Mouse (Mus musculus) midbrain, embryonic 10.5 days (tissue): ENCODE data around the gene Klc4. TPM values are rescaled to one million over a fixed set of nuclear protein-coding genes. Genes with fewer than 3 reads are reported as not detected.
A peak's percentile ranks its signal among the peaks of the same experiment; 100 is the strongest.

Experiments
- DNase-seq: peaks from one replicate; pipeline ENCODE4 v3.0.0-alpha.2; 2017; ENCODE audit warnings: low spot score
- H3K27ac ChIP-seq: fragments of 300-500 bp; sonication (generic); replicated peaks from 2 replicates; pipeline ENCODE4 v1.5.1; 2016; ENCODE audit warnings: mild to moderate bottlenecking
- H3K27me3 ChIP-seq: fragments of 300-500 bp; sonication (generic); 2 replicates; pipeline ENCODE4 v1.6.1; 2016; ENCODE audit warnings: low read depth, mild to moderate bottlenecking; ENCODE audit not compliant: poor library complexity, severe bottlenecking
- H3K36me3 ChIP-seq: fragments of 300-500 bp; sonication (generic); 2 replicates; pipeline ENCODE4 v1.6.1; 2016; ENCODE audit warnings: mild to moderate bottlenecking, moderate library complexity
- H3K4me1 ChIP-seq: fragments of 300-500 bp; sonication (generic); 2 replicates; pipeline ENCODE4 v1.6.1; 2016
- H3K4me3 ChIP-seq: fragments of 300-500 bp; sonication (generic); 2 replicates; pipeline ENCODE4 v1.5.1; 2016; ENCODE audit warnings: mild to moderate bottlenecking, moderate library complexity
- H3K9me3 ChIP-seq: fragments of 300-500 bp; sonication (generic); replicated peaks from 2 replicates; pipeline ENCODE4 v1.6.1; 2016; ENCODE audit warnings: mild to moderate bottlenecking
- WGBS: fragments of 180-500 bp; shearing (Covaris S2); methylation state at CpG from one replicate; pipeline ENCODE4 v1.1.7; 2016; 5-methylcytosine and 5-hydroxymethylcytosine counted together
- polyA plus RNA-seq: library from polyadenylated mRNA; unstranded; fragments of >200 nt; fragmentation: Nextera tagmentation; extraction: Ambion mirVana; gene quantifications from 2 replicates; pipeline ENCODE4 v1.2.1, GENCODE M21; 2016

The Klc4 gene
- polyA plus RNA-seq, 1 experiment from 2014 or later = 33.0 TPM

DNA sequence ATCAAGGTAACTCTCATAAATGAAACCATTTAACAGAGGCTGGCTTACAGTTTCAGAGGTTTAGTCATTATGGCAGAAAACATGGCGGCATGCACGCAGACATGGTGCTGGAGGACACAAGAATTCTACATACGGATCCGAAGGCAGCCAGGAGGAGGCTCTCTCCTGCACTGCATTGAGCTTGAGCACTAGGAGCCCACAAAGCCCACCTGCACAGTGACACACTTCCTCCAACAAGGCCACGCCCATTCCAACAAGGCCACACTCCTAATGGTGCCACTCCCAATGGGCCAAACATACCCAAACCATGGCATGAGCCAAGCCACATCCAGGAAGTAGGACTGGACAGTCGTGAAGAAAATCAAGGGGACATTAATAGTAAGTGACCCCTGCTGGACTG lies 34.5 kb downstream of the Klc4 start:
- Histone ChIP-seq H3K4me1 (peaks cover 28% of the 10 kb centered on the region), H3K27me3 (no peaks in the 10 kb centered on the region), H3K4me3 (no peak overlapping the region), H3K9me3 (no peaks in the 10 kb centered on the region), H3K36me3 (peaks cover 16% of the 10 kb centered on the region), H3K27ac (no peak overlapping the region)
- WGBS = 94% methylated on average over 6 of the region's 6 CpGs
- no peak for DNase-seq

DNA sequence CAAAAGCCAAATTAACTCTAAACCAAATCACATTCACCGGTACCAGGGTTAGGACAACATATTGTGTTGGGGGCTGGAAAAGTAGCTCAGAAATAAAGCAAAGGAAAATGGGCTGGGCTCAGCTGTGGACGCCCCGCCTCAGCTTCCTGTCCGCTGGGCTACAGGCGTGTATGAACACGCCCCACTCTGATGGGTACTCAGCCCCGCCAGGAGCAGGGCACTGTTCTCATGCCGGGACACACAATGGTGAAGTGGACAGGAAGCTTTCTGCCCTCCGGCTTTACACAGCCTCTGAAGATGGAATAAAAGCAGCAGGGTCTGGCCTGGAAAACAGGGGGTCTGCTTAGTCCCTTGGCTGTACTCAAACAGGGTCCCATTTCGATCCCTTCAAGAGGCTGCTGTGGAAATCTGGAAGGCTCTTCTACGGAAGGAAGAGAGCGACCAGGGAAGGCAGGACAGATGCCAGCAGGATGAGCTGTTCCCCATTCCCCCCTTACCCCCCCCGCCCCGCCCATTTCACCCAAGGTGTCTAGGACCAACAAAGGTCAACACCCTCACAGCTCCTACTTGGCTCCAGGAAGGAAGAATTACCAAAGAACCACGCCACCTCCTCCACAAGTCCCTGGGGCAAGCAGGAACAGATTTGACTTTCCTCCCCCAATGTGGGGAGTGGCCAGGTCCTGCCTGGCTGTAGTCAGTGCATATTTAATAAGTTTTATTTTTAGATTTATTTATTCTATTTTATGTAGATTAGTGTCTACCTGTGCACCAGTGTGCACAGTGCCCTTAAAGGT lies 35.9 kb downstream of the Klc4 start:
- Histone ChIP-seq H3K4me1 (peaks cover 37% of the 10 kb centered on the region), H3K4me3 (no peak overlapping the region), H3K27ac (0 out of 2 replicates have a peak overlapping the region, but pooled peaks have one; percentile 23), H3K27me3 (no peaks in the 10 kb centered on the region), H3K36me3 (peaks cover 16% of the 10 kb centered on the region), H3K9me3 (no peaks in the 10 kb centered on the region)
- no peak for DNase-seq
- WGBS = 80% methylated on average over 15 of the region's 15 CpGs

DNA sequence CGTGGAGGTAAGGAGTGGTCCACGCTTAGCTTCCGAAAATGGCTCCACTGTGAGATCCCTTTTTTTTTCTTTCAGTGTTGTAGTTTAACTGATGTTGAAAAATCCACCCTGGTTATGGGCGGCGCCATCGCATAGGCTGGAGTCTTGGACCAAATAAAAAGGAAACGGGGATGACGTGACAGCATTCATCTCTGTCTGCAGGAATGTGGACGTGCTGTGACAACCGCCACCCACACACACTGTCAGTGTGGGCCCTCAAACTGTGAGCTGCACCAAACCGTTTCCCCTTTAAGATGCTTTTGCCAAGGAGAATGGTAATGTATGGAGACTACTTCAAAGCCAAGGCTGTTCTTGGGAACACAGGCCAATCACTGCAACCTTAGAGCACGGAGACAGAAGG lies 39.8 kb downstream of the Klc4 start:
- no peaks in the 10 kb centered on the region for H3K9me3 ChIP-seq
- no peak for DNase-seq
- H3K27me3 ChIP-seq = no peaks in the 10 kb centered on the region
- peaks cover 31% of the 10 kb centered on the region for H3K4me1 ChIP-seq
- no peak overlapping the region for H3K4me3 ChIP-seq
- whole genome bisulfite sequencing = 88% methylated on average over 12 of the region's 12 CpGs
- H3K27ac ChIP-seq = no peak overlapping the region
- H3K36me3 ChIP-seq = peaks cover 10% of the 10 kb centered on the region

DNA sequence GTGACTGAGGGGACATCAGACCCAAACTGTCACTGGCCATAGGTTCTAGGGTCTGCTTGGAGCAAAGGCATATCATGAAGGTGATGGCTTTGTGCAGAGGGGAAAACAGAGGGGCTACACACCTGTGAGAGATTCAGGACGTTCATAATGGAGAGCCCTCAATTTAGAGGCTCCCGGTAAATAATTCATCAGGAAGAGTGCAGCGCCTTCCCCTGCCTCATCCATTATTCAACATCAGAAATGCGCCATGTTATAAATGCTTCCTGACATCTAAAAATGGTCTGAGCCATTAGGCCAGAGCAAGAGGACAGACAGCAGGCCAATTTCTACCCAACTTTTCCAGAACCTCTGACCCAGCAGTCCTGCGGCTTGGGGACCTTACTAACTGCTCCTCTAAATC lies 40.7 kb downstream of the Klc4 start:
- DNase-seq = no peak
- 88% methylated on average over 5 of the region's 5 CpGs for WGBS
- Histone ChIP-seq H3K27ac (peak overlapping the region; percentile 30; the same call in 1 of the 2 replicates), H3K4me1 (peaks cover 29% of the 10 kb centered on the region), H3K4me3 (no peak overlapping the region), H3K9me3 (no peaks in the 10 kb centered on the region), H3K36me3 (peaks cover 5% of the 10 kb centered on the region), H3K27me3 (no peaks in the 10 kb centered on the region)

DNA sequence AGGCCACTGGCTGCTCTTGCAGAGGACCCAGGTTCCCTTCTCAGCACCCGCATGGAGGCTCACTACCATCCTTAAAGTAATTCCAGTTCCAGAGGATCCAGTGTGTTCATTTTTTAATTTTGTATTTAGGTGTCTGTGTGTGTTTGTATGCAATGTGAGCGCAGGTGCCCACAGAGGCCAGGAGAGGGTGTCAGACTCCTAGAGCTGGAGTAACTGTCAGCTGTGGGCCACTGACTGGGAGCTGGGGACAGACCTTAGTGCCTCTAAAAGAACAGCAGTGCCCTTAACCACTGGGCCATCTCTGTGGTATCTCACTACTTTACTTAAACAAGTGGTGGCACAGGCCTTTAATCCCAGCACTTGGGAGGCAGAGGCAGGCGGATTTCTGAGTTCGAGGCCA lies 42.6 kb downstream of the Klc4 start:
- Histone ChIP-seq H3K4me3 (no peak overlapping the region), H3K4me1 (peaks cover 28% of the 10 kb centered on the region), H3K9me3 (no peaks in the 10 kb centered on the region), H3K36me3 (peaks cover 6% of the 10 kb centered on the region), H3K27me3 (no peaks in the 10 kb centered on the region), H3K27ac (no peak overlapping the region)
- WGBS = 100% methylated on average over 4 of the region's 4 CpGs
- DNase-seq = no peak

DNA sequence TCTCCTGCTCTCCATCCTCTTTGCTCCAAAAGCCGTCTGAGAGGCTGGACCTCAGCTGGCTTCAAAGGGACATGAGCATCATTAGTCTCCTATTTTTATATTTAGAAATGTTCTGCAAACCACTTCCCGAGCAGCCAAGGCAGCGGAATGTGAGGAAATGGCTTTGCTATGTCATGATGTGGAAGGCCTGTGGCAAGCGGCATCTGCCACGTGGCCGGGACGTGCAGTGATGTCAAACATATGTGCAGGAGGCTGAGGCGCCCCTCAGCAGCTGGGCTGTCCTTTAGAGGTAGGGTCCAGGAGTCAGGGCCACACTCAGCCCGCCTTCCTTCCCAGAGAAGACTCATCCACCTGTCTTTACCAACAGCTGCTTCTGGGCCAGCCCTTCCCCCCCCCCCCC lies 43.6 kb downstream of the Klc4 start:
- H3K4me1 ChIP-seq = peaks cover 30% of the 10 kb centered on the region
- 90% methylated on average over 9 of the region's 9 CpGs for WGBS
- no peak for DNase-seq
- no peak overlapping the region for H3K4me3 ChIP-seq
- peaks cover 16% of the 10 kb centered on the region for H3K36me3 ChIP-seq
- no peaks in the 10 kb centered on the region for H3K9me3 ChIP-seq
- no peaks in the 10 kb centered on the region for H3K27me3 ChIP-seq
- H3K27ac ChIP-seq = peak overlapping the region; percentile 46; the same call in 1 of the 2 replicates

DNA sequence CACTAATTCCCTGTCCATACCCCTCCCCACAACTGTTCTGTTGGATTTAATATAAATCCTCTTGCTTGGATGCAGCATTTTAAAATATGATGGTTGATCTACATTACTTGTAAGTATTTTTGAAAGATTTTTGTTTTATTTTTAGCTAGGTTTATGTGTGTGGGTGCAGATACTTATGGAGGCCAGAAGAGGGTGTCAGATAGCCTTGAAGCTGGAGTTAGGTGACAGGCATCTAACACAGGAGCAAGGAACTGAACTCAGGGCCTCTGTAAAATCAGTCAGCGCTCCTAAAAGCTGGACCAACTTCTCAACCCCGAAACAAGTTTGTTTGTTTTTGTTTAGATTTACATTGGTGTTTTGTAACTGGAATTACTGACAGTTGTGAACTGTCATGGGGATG lies 45.3 kb downstream of the Klc4 start:
- 92% methylated on average over 2 of the region's 2 CpGs for WGBS
- Histone ChIP-seq H3K9me3 (no peaks in the 10 kb centered on the region), H3K4me3 (no peak overlapping the region), H3K27me3 (no peaks in the 10 kb centered on the region), H3K4me1 (peaks cover 25% of the 10 kb centered on the region), H3K36me3 (peaks cover 22% of the 10 kb centered on the region), H3K27ac (no peak overlapping the region)
- no peak for DNase-seq

DNA sequence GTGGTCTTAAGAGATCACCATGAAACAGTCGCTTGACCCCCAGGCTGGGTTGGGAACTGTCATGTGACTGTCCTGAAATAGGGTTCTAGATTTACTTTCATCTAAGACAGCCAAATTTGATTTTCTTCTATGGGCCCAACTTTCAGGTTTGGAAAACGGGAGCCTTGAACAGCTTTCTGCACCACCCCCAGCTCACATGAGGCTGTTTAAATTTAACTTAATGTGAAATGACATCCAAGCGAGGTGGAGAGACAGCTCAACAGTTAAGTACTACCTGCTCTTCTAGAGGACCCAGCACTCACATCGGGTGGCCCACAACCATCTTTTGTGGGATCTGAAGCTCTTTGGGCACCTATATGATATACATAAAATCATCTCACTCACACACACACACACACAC lies 46.9 kb downstream of the Klc4 start:
- peaks cover 23% of the 10 kb centered on the region for H3K4me1 ChIP-seq
- no peaks in the 10 kb centered on the region for H3K9me3 ChIP-seq
- no peak overlapping the region for H3K27ac ChIP-seq
- no peaks in the 10 kb centered on the region for H3K27me3 ChIP-seq
- no peak for DNase-seq
- peaks cover 22% of the 10 kb centered on the region for H3K36me3 ChIP-seq
- 91% methylated on average over 4 of the region's 4 CpGs for WGBS
- H3K4me3 ChIP-seq = no peak overlapping the region

DNA sequence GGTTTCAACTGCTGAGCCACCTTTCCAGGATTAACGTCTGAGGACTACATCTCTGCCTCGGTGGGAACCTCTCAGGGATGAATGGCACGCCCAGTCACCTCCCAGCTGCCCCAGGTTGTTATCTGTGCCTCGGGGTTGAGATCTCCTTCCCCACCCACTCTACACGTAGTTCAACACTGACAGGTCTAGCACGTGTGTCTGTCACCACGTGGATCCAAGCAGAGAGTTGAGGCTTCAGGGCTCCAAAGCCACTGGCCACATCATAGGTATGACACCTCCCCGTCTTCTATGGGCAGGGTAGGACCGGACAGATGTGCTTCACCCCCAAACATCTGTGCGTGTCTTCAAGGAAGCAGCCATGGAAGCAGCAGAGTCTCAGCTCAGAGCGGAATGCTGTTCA lies 47.9 kb downstream of the Klc4 start:
- Histone ChIP-seq H3K36me3 (peaks cover 22% of the 10 kb centered on the region), H3K4me1 (peaks cover 23% of the 10 kb centered on the region), H3K27me3 (no peaks in the 10 kb centered on the region), H3K9me3 (no peaks in the 10 kb centered on the region), H3K27ac (0 out of 2 replicates have a peak overlapping the region, but pooled peaks have one; percentile 1), H3K4me3 (no peak overlapping the region)
- no peak for DNase-seq
- WGBS = 91% methylated on average over 11 of the region's 11 CpGs

DNA sequence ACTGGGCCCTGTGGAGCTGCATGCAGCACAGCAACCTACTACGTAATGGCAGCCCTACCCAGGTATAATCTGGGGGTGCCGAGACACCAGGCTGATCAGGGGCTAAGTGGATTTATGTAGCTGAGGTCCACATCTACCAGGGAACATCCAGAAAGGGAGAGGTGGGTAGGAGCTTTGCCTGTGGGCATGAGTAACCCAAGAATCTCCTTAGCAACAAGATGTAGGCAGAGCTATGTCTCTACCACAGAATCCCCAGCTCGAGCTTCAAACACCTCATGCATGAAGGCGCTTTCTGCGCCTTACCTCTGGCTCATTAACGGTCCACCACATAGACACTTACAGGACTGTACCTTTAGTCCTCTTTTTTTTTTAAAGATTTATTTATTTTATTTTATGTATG lies 50.5 kb downstream of the Klc4 start:
- no peak for DNase-seq
- Histone ChIP-seq H3K27ac (peak overlapping the region; percentile 33; the same call in 1 of the 2 replicates), H3K4me3 (no peak overlapping the region), H3K36me3 (peaks cover 34% of the 10 kb centered on the region), H3K27me3 (no peaks in the 10 kb centered on the region), H3K4me1 (peaks cover 17% of the 10 kb centered on the region), H3K9me3 (no peaks in the 10 kb centered on the region)
- 82% methylated on average over 6 of the region's 6 CpGs for WGBS

DNA sequence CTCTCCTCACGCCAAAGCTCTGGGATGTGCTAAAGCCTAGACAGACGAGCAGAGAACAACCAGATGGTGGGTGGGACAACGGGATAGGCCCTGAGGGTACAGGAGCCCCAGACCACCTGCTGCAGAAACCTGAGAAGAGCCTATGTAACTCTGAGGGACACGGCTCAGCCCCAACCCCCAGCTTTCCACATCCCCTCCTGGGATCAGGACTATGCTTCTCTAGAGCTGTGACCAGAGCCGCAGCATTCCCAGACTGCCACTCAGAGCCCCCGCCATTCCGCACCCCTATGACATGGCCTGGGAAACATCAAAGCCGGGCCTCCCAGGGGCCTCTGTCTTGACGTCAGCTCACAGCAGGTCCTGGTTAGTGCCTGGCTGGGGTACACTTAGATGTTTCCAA lies 51.2 kb downstream of the Klc4 start:
- no peaks in the 10 kb centered on the region for H3K27me3 ChIP-seq
- H3K36me3 ChIP-seq = peaks cover 42% of the 10 kb centered on the region
- H3K4me1 ChIP-seq = peaks cover 17% of the 10 kb centered on the region
- H3K4me3 ChIP-seq = no peak overlapping the region
- H3K9me3 ChIP-seq = no peaks in the 10 kb centered on the region
- 58% methylated on average over 9 of the region's 9 CpGs for WGBS
- DNase-seq = no peak
- peak overlapping the region; percentile 30; the same call in 1 of the 2 replicates for H3K27ac ChIP-seq

DNA sequence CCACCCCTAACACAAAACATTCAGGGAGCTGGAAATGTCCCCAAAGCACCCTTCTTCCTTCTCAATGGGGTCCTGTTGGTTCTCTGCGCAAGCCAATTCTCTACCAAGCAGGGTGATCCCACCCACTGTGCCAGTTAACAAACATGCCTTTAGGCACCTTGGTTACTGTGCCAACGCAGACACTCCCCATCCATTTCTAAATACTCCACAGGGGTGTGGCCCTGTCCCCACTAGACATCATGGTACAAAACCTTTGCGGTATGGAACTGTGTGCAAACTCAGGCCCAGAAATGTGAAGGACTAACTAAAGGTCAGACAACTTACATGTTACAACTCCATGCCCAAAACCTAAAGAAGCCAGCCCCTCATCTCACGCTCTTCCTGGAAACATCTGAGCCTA lies 52.7 kb downstream of the Klc4 start:
- no peak for DNase-seq
- Histone ChIP-seq H3K4me1 (peaks cover 12% of the 10 kb centered on the region), H3K36me3 (peaks cover 55% of the 10 kb centered on the region), H3K4me3 (no peak overlapping the region), H3K27me3 (no peaks in the 10 kb centered on the region), H3K9me3 (no peaks in the 10 kb centered on the region), H3K27ac (no peak overlapping the region)
- WGBS = 90% methylated on average over 4 of the region's 4 CpGs

DNA sequence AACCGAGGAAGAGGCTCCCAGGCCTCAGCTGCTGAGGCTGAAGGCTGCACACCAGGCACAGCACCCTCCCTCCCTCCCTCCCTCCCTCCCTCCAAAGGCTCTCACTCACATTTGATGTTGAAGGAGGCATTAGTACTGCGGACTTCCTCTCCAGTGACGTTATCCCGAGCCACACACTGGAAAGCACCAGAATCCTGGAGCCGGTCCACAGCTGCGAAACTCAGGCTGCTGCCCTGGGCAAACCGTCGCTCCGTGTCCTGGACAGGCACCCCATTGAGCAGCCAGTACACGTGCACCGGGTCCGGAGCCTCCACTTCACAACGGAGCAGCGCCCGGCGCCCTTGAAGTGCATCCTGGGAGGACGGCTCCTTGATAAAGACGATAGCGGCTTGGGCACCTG lies 54.4 kb downstream of the Klc4 start:
- WGBS = 91% methylated on average over 19 of the region's 19 CpGs
- Histone ChIP-seq H3K36me3 (peaks cover 57% of the 10 kb centered on the region), H3K27ac (no peak overlapping the region), H3K4me3 (no peak overlapping the region), H3K9me3 (no peaks in the 10 kb centered on the region), H3K4me1 (peaks cover 11% of the 10 kb centered on the region), H3K27me3 (no peaks in the 10 kb centered on the region)
- DNase-seq = no peak
